Mouse (Mus musculus) urinary bladder, adult 18-20 months (tissue): ENCODE data around the gene Ism1.

Experiments used
- DNase-seq, 2 experiments: peaks; one replicate each; pipeline ENCODE4 v3.0.0; 2022; ENCODE audit warnings: low spot score in 2 of 2, mixed read lengths in 2 of 2

Ism1 gene

DNA sequence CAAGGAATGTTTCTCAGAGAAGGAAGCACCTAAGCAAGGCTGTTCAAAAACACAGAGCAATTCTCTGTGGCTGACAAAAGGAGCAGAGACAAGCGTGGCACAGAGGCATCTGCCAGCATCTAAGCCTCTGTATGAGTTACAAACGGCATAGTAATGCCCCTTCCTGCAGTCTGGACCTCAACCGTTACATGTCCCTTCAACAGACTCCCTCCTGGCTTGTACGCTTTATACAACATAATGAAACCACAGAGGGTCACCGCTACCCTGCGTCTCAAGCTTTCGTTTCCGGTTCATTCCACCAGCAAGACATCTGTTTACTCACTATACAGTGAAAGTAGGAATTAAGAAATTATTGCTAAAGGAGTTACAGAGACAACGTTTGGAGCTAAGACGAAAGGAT is 34.1 kb downstream of the Ism1 start:
- no peak for DNase-seq

DNA sequence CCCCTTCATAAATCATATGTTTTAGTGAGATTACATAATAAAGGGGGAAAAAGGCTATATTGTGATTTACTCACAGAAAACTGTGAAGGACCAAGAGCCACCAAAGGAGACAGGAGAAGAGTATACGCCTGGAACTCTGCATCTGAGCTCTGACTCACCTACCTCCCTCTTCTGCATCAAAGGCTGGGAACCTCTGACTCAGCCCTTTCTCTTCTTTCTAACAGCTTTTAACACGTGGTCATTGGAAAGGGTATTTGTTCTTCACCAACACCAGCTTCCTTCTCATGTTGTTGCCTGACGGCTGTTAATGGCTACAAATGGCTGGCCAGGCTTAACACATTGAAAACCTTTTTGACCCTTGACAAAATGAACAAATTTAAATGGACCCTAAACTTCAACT is 36.2 kb downstream of the Ism1 start:
- DNase-seq = no peak

DNA sequence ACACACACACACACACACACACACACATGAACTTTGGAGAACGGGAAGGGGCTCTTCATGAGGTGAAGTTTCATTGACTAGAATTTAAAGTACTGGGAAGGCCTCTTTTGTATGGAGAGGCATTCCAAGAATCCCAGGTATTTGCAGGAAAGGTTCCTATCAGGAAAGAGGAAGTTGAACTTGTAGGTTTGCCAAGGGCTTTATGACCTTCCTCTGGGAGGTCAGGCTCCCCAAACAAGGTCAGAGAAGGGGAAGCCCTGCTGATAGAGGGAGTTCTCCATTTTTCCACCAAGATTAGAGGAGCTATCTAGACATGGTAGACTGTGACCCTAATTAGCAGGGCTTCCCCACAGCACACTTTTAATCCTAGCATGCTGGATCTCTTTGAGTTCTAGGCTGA is 39.8 kb downstream of the Ism1 start:
- no peak for DNase-seq

DNA sequence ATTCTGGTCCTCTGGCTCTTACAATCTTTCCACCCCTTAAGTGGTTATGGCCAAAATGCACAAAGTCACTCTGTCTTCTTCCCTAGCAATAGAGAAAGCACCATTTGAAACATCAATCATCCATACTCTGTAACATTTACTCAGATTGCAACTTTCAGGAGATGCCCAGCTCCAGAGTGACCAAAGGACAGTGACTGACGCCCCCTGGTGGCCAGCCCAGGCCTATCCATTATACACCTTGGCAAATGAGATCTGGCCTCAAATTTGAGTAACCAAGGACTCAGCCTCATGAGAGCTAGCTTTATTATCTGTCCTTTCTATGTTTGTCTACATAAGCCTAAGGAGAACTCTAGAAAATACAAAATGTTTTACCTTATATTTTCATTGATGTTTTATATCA is 44.7 kb downstream of the Ism1 start:
- DNase-seq = peak in 1 of 2 experiments; percentile 15

DNA sequence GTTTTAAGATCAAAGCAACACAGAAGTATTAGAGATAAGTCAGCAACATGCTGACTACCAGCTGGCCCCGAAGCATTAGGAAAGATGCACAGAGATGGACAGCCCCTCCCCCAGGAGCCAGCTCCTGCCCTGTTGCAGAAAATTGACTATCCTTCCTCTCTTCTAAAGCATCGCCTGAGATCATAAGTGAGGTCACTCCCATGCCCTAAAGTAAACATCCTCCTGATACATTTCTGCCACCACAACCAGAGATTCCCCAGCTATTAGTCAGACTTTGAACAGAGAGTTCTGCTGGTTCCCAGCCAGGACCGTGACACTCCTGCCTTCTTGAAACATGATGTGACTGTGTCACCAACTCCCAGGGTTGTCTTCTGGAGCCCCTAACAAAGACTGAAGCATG is 45.3 kb downstream of the Ism1 start:
- no peak for DNase-seq

DNA sequence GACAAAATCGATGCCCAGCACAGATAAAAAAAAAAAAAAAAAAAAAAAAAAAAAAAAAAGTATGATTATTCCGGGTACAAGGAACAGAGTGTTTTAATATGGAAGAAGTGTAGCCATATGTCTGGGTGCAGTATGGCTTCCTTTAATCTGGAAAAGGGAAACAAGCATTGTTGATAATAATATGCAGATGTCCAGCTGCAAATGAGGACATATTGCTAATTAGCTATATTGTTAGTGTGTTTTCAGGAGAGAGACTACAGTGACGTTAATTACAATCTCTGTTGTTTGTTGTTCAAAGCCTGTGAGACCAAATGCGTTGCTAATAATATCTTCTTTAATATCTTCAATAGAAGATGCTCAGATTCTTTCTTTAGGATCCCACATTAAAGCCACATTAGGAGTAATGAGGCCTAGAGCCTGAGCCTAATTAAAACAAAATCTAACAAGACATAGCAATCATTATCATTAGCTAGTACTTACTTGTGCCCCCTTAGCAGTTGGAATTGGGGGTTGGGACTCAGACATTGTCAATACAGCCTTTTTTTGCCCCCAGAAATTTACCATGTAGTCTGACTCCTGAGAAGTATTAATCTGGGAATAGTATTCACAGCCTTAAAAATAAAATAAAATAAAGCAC is 46.3 kb downstream of the Ism1 start:
- DNase-seq = no peak

DNA sequence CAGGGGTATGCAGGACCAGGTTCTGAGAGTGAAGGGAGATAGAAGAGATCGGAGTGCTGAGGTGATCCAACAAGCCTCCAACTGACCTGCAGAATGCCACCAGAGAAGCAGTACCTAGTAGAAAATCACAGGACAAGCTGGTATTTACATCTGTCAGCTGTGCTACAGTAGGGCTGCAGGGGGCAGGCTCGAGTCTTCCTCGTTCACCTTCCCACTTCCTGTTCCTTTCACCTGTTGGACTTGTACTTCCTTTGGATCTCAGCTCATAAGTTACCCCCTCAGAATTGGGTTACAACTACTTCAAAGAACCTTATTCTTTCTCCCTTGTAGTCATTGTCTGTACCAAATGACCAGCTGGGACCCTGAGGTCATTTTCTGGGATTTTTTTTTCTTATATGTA is 47.4 kb downstream of the Ism1 start:
- DNase-seq = no peak

DNA sequence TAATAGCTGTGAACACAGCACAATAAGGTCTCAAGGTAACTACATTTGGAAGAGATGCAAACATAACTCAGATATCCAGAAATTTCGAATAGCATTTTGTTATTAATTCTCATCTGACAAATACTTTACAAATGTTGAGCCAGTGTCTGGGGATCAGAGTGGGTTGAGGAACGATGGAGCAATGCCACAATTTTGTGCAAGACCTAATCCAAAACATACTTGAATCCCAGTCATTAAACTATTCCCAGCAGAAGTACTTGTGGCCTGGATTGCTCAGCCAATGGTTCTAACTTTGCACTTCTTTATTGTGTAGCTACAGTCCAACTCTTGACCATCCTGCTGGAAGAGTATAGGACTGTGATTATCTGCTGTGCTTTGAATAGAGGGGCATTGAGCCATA is 50.1 kb downstream of the Ism1 start:
- no peak for DNase-seq

DNA sequence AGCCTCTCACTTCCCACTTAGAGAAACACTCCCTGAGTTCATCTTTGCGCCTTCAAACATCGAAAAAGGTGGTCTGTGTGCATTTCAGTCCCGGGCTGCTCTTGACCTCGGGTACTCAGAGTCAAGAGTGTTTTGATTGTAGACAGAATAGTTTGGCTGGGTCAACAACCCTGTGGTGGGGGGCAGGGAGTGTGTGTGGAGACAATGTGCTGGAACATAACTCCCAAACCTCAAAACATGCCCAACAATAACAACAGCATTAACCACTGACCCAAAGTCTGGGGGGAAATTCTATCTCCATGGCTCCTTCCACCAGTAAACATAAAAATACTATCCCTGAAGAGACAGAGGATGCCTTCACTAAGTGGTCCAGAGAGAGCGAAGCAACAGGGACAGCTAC is 51.4 kb downstream of the Ism1 start:
- DNase-seq = no peak

DNA sequence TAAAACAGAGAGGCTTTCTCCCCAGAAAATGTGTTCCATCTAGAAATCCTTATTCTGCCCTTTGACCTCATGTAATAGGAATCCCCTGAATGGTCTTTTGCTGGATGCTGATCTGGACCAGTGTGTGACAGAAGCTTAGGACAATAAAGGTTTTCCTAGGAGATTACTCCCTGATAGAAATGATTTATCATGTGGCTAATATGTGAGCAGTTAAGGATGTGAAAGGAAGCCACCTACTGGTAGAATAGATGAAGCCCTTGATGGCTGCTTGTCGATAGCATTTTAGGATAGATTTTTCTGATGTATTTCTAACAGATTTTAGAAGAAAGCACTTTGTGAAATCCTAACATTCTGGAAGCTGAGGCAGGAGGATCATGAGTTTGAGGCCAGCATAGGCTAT is 64.4 kb downstream of the Ism1 start:
- no peak for DNase-seq

DNA sequence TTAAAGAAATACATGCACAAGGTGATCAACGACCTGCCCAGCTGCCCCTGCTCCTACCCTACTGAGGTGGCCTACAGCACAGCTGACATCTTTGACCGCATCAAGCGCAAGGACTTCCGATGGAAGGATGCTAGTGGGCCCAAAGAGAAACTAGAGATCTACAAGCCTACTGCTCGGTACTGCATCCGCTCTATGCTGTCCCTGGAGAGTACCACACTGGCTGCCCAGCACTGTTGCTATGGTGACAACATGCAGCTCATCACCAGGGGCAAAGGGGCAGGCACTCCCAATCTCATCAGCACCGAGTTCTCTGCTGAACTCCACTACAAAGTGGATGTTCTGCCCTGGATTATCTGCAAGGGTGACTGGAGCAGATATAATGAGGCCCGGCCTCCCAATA is 79.0 kb downstream of the Ism1 start:
- no peak for DNase-seq

DNA sequence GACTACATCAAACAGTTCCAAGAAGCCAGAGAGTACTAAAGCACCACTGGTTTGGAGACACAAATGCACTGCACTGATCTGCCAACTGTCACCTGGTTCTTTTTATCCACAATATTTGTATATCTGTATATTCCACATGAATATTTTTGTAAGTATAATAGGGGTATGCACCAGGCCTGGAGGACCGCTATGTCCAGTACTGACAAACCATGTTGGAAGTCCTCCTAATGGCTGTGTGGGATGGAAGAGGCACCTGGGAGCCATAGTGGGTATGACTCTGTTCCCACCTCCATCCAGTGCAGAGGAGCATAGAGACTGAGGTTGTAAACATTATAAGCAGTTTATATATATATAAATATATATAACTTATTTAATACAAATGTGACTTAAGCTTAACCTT is 79.5 kb downstream of the Ism1 start:
- DNase-seq = no peak

DNA sequence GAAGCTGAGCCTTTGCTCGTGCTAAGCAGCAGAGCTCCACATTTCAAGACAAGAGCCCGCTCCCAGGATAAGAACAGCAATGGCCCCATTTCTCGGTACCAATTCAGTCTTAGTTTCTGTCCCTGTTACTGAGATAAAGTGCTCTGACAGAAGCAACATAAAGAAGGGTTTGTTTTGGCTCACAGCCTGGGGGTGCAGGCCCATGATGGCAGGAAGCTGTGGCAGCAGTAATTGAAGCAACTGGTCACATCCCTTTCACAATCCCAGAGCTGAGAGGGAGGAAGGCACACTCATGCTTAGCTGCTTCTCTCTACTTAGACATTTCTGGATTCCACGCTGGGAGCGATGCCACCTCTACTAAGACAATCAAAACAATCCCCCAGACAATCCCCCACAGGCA is 86.4 kb downstream of the Ism1 start:
- no peak for DNase-seq

DNA sequence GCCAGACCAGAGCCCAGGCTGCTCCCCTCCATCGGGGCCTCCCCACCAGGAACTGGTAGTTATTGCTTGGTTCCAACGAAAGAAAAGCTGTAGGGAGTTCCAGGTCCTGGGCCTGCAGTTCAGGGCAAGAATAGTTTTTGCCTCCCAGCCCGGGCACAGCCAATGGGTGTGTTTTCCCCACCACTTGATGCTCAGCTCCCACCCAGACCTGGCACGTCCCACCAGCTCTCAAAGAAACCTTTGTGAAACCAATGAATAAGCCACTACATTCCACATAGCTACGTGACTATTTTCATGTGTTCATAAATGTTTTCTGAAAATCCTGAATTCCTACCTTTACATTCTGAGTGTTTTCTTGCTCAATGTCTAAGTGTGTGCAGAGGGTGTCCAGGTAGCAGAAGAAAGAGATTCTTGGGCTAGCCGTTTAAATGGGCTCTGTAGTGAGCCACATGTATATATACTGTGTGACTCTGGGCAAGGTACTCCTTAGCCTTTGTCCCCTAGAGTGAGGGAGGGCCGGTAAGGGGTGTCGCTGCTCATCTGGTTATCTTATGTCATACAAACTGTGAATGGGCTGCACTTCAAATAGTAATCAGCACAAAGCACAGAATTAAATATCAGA is 97.1 kb downstream of the Ism1 start:
- DNase-seq = no peak

DNA sequence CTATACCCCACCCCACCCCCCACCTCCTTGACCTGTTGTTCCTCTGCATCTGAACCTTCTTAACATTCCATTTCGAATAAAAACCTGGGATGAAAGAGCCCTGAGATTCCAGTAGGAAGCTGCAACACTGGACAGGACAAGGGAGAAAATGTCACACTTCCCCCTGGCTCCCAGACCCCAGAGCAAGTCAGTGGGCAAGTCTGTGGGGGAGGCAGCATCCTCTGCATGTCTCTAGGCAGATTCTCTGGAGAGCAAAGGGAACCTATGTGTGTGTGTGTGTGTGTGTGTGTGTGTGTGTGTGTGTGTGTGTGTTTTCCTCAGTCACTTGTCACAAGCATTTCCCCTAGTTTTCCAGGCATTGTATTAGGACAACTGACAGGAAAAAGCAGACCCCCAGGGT is 98.7 kb downstream of the Ism1 start:
- no peak for DNase-seq

DNA sequence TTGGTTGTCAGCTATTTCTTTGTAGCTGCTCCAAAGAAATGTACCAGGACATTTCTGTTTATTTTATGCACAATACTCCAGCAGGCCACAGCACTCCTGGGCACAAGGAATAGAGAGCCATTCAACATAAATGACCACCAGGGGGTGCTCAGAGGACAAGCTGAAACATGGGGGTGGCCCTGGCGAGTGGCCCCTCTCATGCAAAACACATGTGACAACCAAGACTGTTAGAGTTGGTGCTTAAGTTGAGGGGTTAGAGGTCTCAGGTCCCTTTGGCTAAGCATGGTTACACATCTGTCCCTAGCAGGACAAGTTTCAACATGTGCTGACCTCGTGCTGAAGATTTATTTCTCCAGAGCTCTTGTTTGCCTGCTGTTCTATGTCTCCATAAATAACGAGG is 100.3 kb downstream of the Ism1 start:
- no peak for DNase-seq

DNA sequence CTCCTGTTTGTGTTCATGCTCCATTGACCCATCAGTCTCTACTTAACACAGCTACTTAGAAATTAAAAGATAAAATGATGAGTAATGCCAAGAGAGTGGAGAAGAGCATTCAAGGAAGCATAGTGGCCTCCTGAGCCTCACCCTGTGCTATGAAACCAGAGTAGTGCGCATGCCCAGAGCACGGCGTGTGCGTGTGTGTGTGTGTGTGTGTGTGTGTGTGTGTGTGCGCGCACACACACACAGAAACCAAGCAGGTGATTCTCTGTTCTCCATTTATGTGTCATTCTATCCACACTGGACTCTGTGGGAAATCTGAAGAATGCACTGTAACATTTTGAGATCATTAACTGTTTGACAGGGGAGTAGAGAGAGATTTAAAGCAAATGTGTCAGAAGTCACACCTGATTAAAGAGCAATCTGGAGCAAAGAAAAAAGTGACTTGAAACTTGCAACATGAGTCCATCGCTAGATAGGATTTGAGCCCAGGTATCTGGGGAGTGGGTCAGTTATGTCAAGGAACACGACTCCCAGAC is 105.4 kb downstream of the Ism1 start:
- no peak for DNase-seq

DNA sequence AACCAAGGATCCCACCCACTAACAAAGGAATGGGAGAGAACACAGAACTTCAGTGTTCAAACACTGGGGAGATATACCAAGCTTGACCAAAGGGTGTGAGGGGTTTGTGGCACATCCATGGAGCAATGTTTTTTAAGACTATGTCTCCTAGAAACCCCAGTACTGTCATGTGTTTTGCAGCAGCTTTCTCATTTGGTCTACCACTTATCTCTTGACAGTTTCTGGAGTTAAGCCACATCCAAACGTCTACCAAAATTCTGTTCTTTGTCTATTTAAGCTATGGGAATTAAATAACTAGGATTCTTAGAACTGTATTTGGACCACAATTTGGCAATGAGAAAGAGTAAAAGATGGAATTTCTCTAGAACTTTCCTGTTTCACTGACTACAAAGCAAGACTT is 106.5 kb downstream of the Ism1 start:
- no peak for DNase-seq

DNA sequence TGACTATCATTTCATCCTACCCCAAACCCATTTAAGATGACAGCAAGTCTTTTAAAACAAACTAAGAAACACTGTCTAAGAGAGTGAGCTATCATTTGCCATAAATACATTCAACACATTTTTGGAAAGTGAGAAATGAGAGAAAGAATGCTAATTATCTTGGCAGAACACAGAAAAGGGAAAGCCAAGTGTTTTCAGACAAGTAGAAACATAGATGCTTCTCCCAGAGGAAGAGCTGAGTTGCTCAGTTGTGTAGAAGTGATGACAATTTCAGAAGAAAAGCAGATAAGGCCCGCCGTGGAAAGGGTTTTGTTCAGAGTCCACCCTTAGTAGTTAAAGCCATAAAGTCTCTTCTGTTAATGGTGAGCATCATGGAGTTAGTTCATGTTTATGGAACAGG is 107.0 kb downstream of the Ism1 start:
- no peak for DNase-seq

DNA sequence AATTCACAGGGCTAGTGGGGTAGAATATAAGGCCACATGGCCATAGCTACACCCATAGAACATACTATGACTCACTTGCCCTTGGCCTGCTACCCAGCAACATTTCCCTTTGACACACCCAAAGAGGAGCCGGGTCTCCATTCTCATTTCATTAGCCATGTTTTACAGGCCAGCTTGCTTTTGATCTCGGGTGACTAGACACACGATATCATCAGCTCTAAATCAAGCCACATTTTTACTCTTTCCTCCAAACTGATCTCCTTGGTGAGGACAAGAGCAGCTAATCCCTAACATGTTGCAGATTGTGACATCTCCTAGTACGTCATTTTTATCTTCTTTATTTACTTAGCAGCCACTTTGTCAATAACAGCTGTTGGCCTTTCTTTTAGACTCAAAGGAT is 110.7 kb downstream of the Ism1 start:
- peak in 1 of 2 experiments; percentile 64 for DNase-seq

DNA sequence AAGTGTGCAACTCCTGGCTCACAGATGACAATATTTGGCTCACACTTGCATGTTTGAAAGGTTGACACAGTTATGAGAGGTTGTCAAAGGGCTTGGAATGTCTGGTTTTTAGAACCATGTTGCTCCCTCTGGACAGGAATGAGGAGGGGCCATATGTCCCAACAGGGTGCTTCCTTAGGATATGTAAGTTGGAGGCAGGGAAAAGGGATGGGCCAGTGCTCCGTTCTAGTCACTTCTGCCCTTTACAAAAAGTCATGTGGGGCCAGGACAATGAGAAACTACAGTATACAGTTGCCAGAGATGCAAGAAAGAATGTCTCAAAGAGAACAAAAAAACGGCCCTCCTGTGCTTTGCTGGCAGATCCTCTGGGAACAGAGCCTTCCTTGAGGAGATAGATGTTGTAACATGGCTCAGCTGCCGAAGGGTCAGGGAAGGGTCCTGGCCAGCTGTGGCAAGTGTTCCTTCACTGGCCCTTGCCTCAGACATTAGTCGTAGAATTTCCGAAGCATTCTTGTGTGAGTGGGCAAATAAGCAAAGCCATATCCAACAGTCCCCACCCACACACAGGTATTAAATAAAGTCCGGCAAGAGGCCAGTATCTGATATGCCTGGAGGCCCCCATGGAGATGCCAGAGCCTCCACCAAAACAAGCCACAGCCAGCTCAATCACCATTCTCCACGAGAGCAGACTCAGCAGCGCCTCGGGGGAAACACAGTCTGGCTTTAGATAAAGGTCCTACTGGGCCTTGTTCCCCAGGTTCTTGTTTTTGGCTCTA is 114.6 kb downstream of the Ism1 start:
- DNase-seq = peak in 1 of 2 experiments; percentile 35

DNA sequence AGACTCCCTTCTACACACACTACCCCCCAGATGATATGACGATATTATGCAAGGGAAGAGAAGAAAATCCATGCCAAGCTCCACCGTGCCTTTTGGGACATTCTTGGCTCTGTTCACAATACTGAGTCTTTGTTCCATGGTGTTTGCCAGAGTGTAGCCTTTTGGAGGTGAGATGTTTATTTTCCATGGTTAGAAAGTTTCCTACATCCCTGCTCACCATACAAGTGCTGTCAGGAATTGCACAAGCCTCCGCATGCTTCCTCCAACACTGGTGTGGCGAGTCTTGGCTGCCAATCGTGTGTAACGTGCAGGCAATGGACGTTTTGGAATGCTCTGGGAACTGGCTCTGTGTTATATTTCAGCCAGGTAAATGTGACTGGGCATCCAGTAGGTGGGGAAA is 126.1 kb downstream of the Ism1 start:
- DNase-seq = no peak

DNA sequence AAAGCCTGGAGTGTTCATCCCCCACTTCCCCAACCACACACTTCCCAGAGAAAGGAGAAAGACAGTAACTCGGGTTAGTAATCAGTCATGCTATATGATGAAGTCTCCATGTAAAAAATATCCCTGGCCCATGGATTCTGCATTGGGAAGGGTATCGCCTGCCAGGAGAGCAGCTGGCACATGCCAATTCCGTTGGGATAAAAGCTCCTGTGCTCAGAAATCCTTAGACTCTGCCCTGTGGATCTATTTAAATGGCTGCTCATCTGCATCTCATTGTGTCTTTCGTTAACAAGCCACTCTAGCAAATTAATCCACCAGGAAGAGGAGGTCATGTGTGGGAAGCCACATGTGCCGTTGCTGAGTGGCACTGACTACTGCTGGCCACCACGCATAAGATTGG is 129.9 kb downstream of the Ism1 start:
- no peak for DNase-seq
